Mouse (Mus musculus) fibroblast of lung, adult 2 months (primary cell): ENCODE data around the gene Gm11214.

Experiments
- DNase-seq: peaks from one replicate; pipeline ENCODE4 v3.0.0-alpha.2; 2011; ENCODE audit warnings: low read depth

Gene Gm11214

GRCm38 (mm10) chr4:63661426-63661825 is 1.8 kb downstream of the Gm11214 start:
- DNase-seq, result no peak

- no peak for DNase-seq
Measured at GRCm38 (mm10) chr4:63659775-63660174, 3.4 kb downstream of the Gm11214 start.

GRCm38 (mm10) chr4:63659086-63659485 is 4.1 kb downstream of the Gm11214 start:
- DNase-seq, result no peak

- no peak for DNase-seq
Measured at GRCm38 (mm10) chr4:63654381-63654780, 8.8 kb downstream of the Gm11214 start.

GRCm38 (mm10) chr4:63643956-63644726 is 19.0 kb downstream of the Gm11214 start:
- DNase-seq, result no peak

- peak; percentile 49 for DNase-seq
Measured at GRCm38 (mm10) chr4:63639842-63640241, 23.3 kb downstream of the Gm11214 start.

GRCm38 (mm10) chr4:63638603-63639002 is 24.6 kb downstream of the Gm11214 start:
- DNase-seq, result peak; percentile 47

- no peak for DNase-seq
Measured at GRCm38 (mm10) chr4:63633181-63633580, 30.0 kb downstream of the Gm11214 start.

GRCm38 (mm10) chr4:63627111-63627510 is 36.1 kb downstream of the Gm11214 start:
- DNase-seq, result no peak

GRCm38 (mm10) chr4:63625563-63626080 is 37.6 kb downstream of the Gm11214 start:
- DNase-seq, result no peak

GRCm38 (mm10) chr4:63622378-63622835 is 40.8 kb downstream of the Gm11214 start, which contains the start of gene Tex48:
TSS of gene Tex48 (minus strand) at chr4:63622428.
- DNase-seq, result no peak

GRCm38 (mm10) chr4:63621861-63622260 is 41.3 kb downstream of the Gm11214 start:
- DNase-seq, result no peak
